Mouse (Mus musculus) liver, embryonic 12.5 days (tissue): ENCODE data around the gene Fam126b. TPM values are rescaled to one million over a fixed set of nuclear protein-coding genes. Genes with fewer than 3 reads are reported as not detected.
A peak's percentile ranks its signal among the peaks of the same experiment; 100 is the strongest.
"Not testable (repeated sequence)": the region's sequence is repeated elsewhere in the genome, so short reads cannot be mapped to it uniquely, and the experiment has no call there.

ENCODE experiments used
- ATAC-seq: fragments of 200-750 bp; cut with Nextera tagmentation; 2 replicates; pipeline ENCODE4 v1.8.0; 2017; ENCODE audit warnings: moderate number of reproducible peaks, mild to moderate bottlenecking, moderate library complexity
- H3K27ac ChIP-seq: fragments of 300-500 bp; sonication (generic); 2 replicates; pipeline ENCODE4 v1.5.1; 2016; ENCODE audit warnings: mild to moderate bottlenecking
- H3K27me3 ChIP-seq: fragments of 300-500 bp; sonication (generic); replicated peaks from 2 replicates; pipeline ENCODE4 v1.6.1; 2016; ENCODE audit warnings: mild to moderate bottlenecking, moderate library complexity
- H3K36me3 ChIP-seq: fragments of 300-500 bp; sonication (generic); 2 replicates; pipeline ENCODE4 v1.6.1; 2016; ENCODE audit warnings: mild to moderate bottlenecking, moderate library complexity
- H3K4me1 ChIP-seq: fragments of 300-500 bp; sonication (generic); 2 replicates; pipeline ENCODE4 v1.6.1; 2016
- H3K4me2 ChIP-seq: fragments of 300-500 bp; sonication (generic); 2 replicates; pipeline ENCODE4 v1.6.1; 2016; ENCODE audit warnings: mild to moderate bottlenecking, moderate library complexity
- H3K4me3 ChIP-seq: fragments of 300-500 bp; sonication (generic); 2 replicates; pipeline ENCODE4 v1.5.1; 2016; ENCODE audit warnings: mild to moderate bottlenecking, moderate library complexity
- H3K9ac ChIP-seq: fragments of 300-500 bp; sonication (generic); 2 replicates; pipeline ENCODE4 v1.6.1; 2016; ENCODE audit warnings: mild to moderate bottlenecking, moderate library complexity
- H3K9me3 ChIP-seq: fragments of 300-500 bp; sonication (generic); replicated peaks from 2 replicates; pipeline ENCODE4 v1.6.1; 2016; ENCODE audit warnings: mild to moderate bottlenecking, moderate library complexity
- WGBS: fragments of 180-500 bp; shearing (Covaris S2); methylation state at CpG from one replicate; pipeline ENCODE4 v1.1.7; 2016; ENCODE audit not compliant: insufficient replicate concordance; 5-methylcytosine and 5-hydroxymethylcytosine counted together
- polyA plus RNA-seq: library from polyadenylated mRNA; unstranded; fragments of >200 nt; fragmentation: Nextera tagmentation; extraction: Ambion mirVana; gene quantifications from 2 replicates; pipeline ENCODE4 v1.2.1, GENCODE M21; 2016

Gene Fam126b
- polyA plus RNA-seq, result 5.2 and 5.7 TPM in 2 replicates

GRCm38 (mm10) chr1:58586171-58586997 is at the start of gene Fam126b, which contains the start of gene Ndufb3:
TSS of gene Fam126b (minus strand) at chr1:58586323.
TSS of gene Ndufb3 (plus strand) at chr1:58586384.
- Histone ChIP-seq H3K4me1 (peaks cover 16% of the 10 kb centered on the region), H3K36me3 (peaks cover 4% of the 10 kb centered on the region), H3K9ac (peak within 1 kb of the TSS; percentile 89), H3K9me3 (no peaks in the 10 kb centered on the region), H3K4me2 (peak within 1 kb of the TSS; percentile 85), H3K27ac (peak within 1 kb of the TSS; percentile 79), H3K27me3 (no peaks in the 10 kb centered on the region), H3K4me3 (peak within 1 kb of the TSS; percentile 80)
- under 1% methylated on average over 39 of the region's 41 CpGs for WGBS
- ATAC-seq, result peak; percentile 98

GRCm38 (mm10) chr1:58628847-58629246 is 42.7 kb upstream of the Fam126b start:
- WGBS, result 23% methylated on average over 1 of the region's 2 CpGs
- H3K4me2 ChIP-seq, H3K27me3 ChIP-seq, H3K9me3 ChIP-seq, ATAC-seq, H3K27ac ChIP-seq, H3K4me1 ChIP-seq, H3K36me3 ChIP-seq, H3K4me3 ChIP-seq, H3K9ac ChIP-seq: not testable (repeated sequence)

GRCm38 (mm10) chr1:58621996-58622748 is 36.0 kb upstream of the Fam126b start:
- Histone ChIP-seq H3K4me1 (no peaks in the 10 kb centered on the region), H3K9me3 (no peaks in the 10 kb centered on the region), H3K36me3 (no peaks in the 10 kb centered on the region), H3K27ac (no peak overlapping the region), H3K4me3 (no peak overlapping the region), H3K4me2 (no peak overlapping the region), H3K27me3 (no peaks in the 10 kb centered on the region; the same call in 1 of the 2 replicates), H3K9ac (no peak overlapping the region)
- no peak for ATAC-seq
- 66% methylated on average over 7 of the region's 7 CpGs for WGBS

GRCm38 (mm10) chr1:58621251-58621650 is 35.1 kb upstream of the Fam126b start:
- H3K36me3 ChIP-seq, result no peaks in the 10 kb centered on the region
- H3K27ac ChIP-seq, result no peak overlapping the region
- no peaks in the 10 kb centered on the region; the same call in 1 of the 2 replicates for H3K27me3 ChIP-seq
- H3K9me3 ChIP-seq, result no peaks in the 10 kb centered on the region
- H3K4me2 ChIP-seq, result no peak overlapping the region
- H3K4me3 ChIP-seq, result no peak overlapping the region
- H3K4me1 ChIP-seq, result no peaks in the 10 kb centered on the region
- no peak overlapping the region for H3K9ac ChIP-seq
- ATAC-seq, result no peak
- 73% methylated on average over 3 of the region's 3 CpGs for WGBS

GRCm38 (mm10) chr1:58618766-58619165 is 32.6 kb upstream of the Fam126b start:
- no peak overlapping the region for H3K27ac ChIP-seq
- no peak overlapping the region for H3K9ac ChIP-seq
- no peaks in the 10 kb centered on the region for H3K36me3 ChIP-seq
- 57% methylated on average over 2 of the region's 2 CpGs for WGBS
- no peak for ATAC-seq
- no peaks in the 10 kb centered on the region for H3K27me3 ChIP-seq
- H3K9me3 ChIP-seq, result no peaks in the 10 kb centered on the region
- no peak overlapping the region for H3K4me3 ChIP-seq
- H3K4me2 ChIP-seq, result no peak overlapping the region
- no peaks in the 10 kb centered on the region for H3K4me1 ChIP-seq

- Histone ChIP-seq H3K9me3 (no peaks in the 10 kb centered on the region), H3K4me1 (no peaks in the 10 kb centered on the region), H3K27ac (no peak overlapping the region), H3K9ac (no peak overlapping the region), H3K4me3 (no peak overlapping the region), H3K27me3 (no peaks in the 10 kb centered on the region), H3K36me3 (no peaks in the 10 kb centered on the region), H3K4me2 (no peak overlapping the region)
- WGBS, result 26% methylated on average over 6 of the region's 6 CpGs
- no peak for ATAC-seq
Measured at GRCm38 (mm10) chr1:58617978-58618668, 32.0 kb upstream of the Fam126b start.

GRCm38 (mm10) chr1:58617076-58617475 is 31.0 kb upstream of the Fam126b start:
- no peak overlapping the region for H3K4me3 ChIP-seq
- H3K27me3 ChIP-seq, result no peaks in the 10 kb centered on the region
- WGBS, result 68% methylated on average over 5 of the region's 5 CpGs
- no peak overlapping the region for H3K27ac ChIP-seq
- no peak overlapping the region for H3K4me2 ChIP-seq
- H3K9ac ChIP-seq, result no peak overlapping the region
- H3K9me3 ChIP-seq, result no peaks in the 10 kb centered on the region
- no peaks in the 10 kb centered on the region for H3K36me3 ChIP-seq
- no peaks in the 10 kb centered on the region for H3K4me1 ChIP-seq
- no peak for ATAC-seq

- Histone ChIP-seq H3K4me1 (no peaks in the 10 kb centered on the region), H3K9ac (no peak overlapping the region), H3K27ac (no peak overlapping the region), H3K36me3 (no peaks in the 10 kb centered on the region), H3K27me3 (no peaks in the 10 kb centered on the region), H3K9me3 (no peaks in the 10 kb centered on the region), H3K4me2 (no peak overlapping the region), H3K4me3 (no peak overlapping the region)
- no peak for ATAC-seq
- WGBS, result 43% methylated on average over 3 of the region's 3 CpGs
Measured at GRCm38 (mm10) chr1:58616176-58616575, 30.1 kb upstream of the Fam126b start.

- H3K4me3 ChIP-seq, result no peak overlapping the region
- no peak for ATAC-seq
- no peak overlapping the region for H3K27ac ChIP-seq
- no peaks in the 10 kb centered on the region for H3K36me3 ChIP-seq
- H3K9me3 ChIP-seq, result no peaks in the 10 kb centered on the region
- no peaks in the 10 kb centered on the region for H3K27me3 ChIP-seq
- no peaks in the 10 kb centered on the region for H3K4me1 ChIP-seq
- no peak overlapping the region for H3K9ac ChIP-seq
- 61% methylated on average over 4 of the region's 4 CpGs for WGBS
- no peak overlapping the region for H3K4me2 ChIP-seq
Measured at GRCm38 (mm10) chr1:58615146-58615545, 29.0 kb upstream of the Fam126b start.

GRCm38 (mm10) chr1:58614424-58614823 is 28.3 kb upstream of the Fam126b start:
- Histone ChIP-seq H3K27ac (no peak overlapping the region), H3K36me3 (no peaks in the 10 kb centered on the region), H3K9me3 (no peaks in the 10 kb centered on the region), H3K4me3 (no peak overlapping the region), H3K4me1 (no peaks in the 10 kb centered on the region), H3K27me3 (no peaks in the 10 kb centered on the region), H3K4me2 (no peak overlapping the region), H3K9ac (no peak overlapping the region)
- no peak for ATAC-seq
- 54% methylated on average over 3 of the region's 3 CpGs for WGBS

- no peak overlapping the region for H3K27ac ChIP-seq
- H3K4me1 ChIP-seq, result no peaks in the 10 kb centered on the region
- H3K9ac ChIP-seq, result no peak overlapping the region
- no peak overlapping the region for H3K4me3 ChIP-seq
- H3K4me2 ChIP-seq, result no peak overlapping the region
- WGBS, result 64% methylated on average over 6 of the region's 6 CpGs
- no peaks in the 10 kb centered on the region for H3K36me3 ChIP-seq
- H3K27me3 ChIP-seq, result no peaks in the 10 kb centered on the region
- no peak for ATAC-seq
- no peaks in the 10 kb centered on the region for H3K9me3 ChIP-seq
Measured at GRCm38 (mm10) chr1:58613786-58614185, 27.7 kb upstream of the Fam126b start.

GRCm38 (mm10) chr1:58610611-58611010 is 24.5 kb upstream of the Fam126b start:
- H3K4me3 ChIP-seq, result no peak overlapping the region
- 29% methylated on average over 1 of the region's 1 CpGs for WGBS

More at GRCm38 (mm10) chr1:58610611-58611010, 24.5 kb upstream of the Fam126b start:
- Histone ChIP-seq H3K9ac (no peak overlapping the region), H3K4me1 (no peaks in the 10 kb centered on the region), H3K27me3 (no peaks in the 10 kb centered on the region), H3K4me2 (no peak overlapping the region), H3K9me3 (no peaks in the 10 kb centered on the region), H3K27ac (no peak overlapping the region), H3K36me3 (no peaks in the 10 kb centered on the region)
- ATAC-seq, result no peak
